Mouse (Mus musculus) kidney, postnatal 4 days (tissue): ENCODE measurements around the gene Tfdp2.

Experiments used
- DNase-seq, 2 experiments: peaks; one replicate each; pipeline ENCODE4 v3.0.0; 2021; ENCODE audit warnings: mixed read lengths in 2 of 2

Tfdp2 gene

GRCm38 (mm10) chr9:96230271-96230670 lies 34.2 kb downstream of the Tfdp2 start:
- no peak for DNase-seq

- no peak for DNase-seq
These were observed 39.4 kb downstream of the Tfdp2 start for GRCm38 (mm10) chr9:96235477-96235876.

- no peak for DNase-seq
These were observed 41.3 kb downstream of the Tfdp2 start for GRCm38 (mm10) chr9:96237391-96237790.

- no peak for DNase-seq
These were observed 42.2 kb downstream of the Tfdp2 start for GRCm38 (mm10) chr9:96238286-96238685.

GRCm38 (mm10) chr9:96241134-96242097 lies 45.3 kb downstream of the Tfdp2 start:
- no peak for DNase-seq

- DNase-seq = no peak
These were observed 47.8 kb downstream of the Tfdp2 start for GRCm38 (mm10) chr9:96243915-96244314.

GRCm38 (mm10) chr9:96254812-96255211 lies 58.7 kb downstream of the Tfdp2 start:
- DNase-seq = no peak

GRCm38 (mm10) chr9:96258478-96258877 lies 62.4 kb downstream of the Tfdp2 start:
- DNase-seq = peak; percentile 34 to 49

GRCm38 (mm10) chr9:96259017-96259512 lies 63.0 kb downstream of the Tfdp2 start:
- DNase-seq = peak; percentile 15 to 49

GRCm38 (mm10) chr9:96259753-96260520 lies 63.9 kb downstream of the Tfdp2 start:
- DNase-seq = peak; percentile 34 to 44

- no peak for DNase-seq
These were observed 65.0 kb downstream of the Tfdp2 start for GRCm38 (mm10) chr9:96261101-96261500.

GRCm38 (mm10) chr9:96261980-96262379 lies 65.9 kb downstream of the Tfdp2 start:
- no peak for DNase-seq

- DNase-seq = no peak
These were observed 70.9 kb downstream of the Tfdp2 start for GRCm38 (mm10) chr9:96266793-96267558.

GRCm38 (mm10) chr9:96267559-96267948 lies 71.5 kb downstream of the Tfdp2 start:
- DNase-seq = no peak

GRCm38 (mm10) chr9:96269726-96270125 lies 73.7 kb downstream of the Tfdp2 start:
- no peak for DNase-seq

GRCm38 (mm10) chr9:96275543-96275942 lies 79.5 kb downstream of the Tfdp2 start:
- no peak for DNase-seq

- DNase-seq = no peak
These were observed 85.4 kb downstream of the Tfdp2 start for GRCm38 (mm10) chr9:96281497-96281896.

GRCm38 (mm10) chr9:96282082-96282481 lies 86.0 kb downstream of the Tfdp2 start:
- DNase-seq = no peak

GRCm38 (mm10) chr9:96284916-96285315 lies 88.8 kb downstream of the Tfdp2 start:
- no peak for DNase-seq

- DNase-seq = no peak
These were observed 96.1 kb downstream of the Tfdp2 start for GRCm38 (mm10) chr9:96292144-96292543.

- no peak for DNase-seq
These were observed 103.4 kb downstream of the Tfdp2 start for GRCm38 (mm10) chr9:96299324-96300008.

GRCm38 (mm10) chr9:96308816-96309215 lies 112.7 kb downstream of the Tfdp2 start:
- DNase-seq = no peak
